Mouse (Mus musculus): ENCODE measurements around the gene C3.

C3 gene

GRCm38 (mm10) chr17:57166800-57167791 lies 60.8 kb downstream of the C3 start:
- peak; percentile 85 to 89 for DNase-seq (ENCODE audit: low spot score in 2 of 2)

Measured in right cerebral cortex, adult 2 months (tissue).